Mouse (Mus musculus) retina, postnatal 1 day (tissue): ENCODE results near the gene Cldn19.
"Not testable (repeated sequence)": the region's sequence is repeated elsewhere in the genome, so short reads cannot be mapped to it uniquely, and the experiment has no call there.

Experiments
- DNase-seq: peaks from one replicate; pipeline ENCODE4 v3.0.0-alpha.2; 2012

Gene Cldn19

GRCm38 (mm10) chr4:119254012-119254618, 1.1 kb upstream of the Cldn19 start:
- DNase-seq: peak; percentile 66

- DNase-seq: no peak
These were observed 1.9 kb downstream of the Cldn19 start for GRCm38 (mm10) chr4:119257083-119257482.

GRCm38 (mm10) chr4:119259344-119260254, 4.4 kb downstream of the Cldn19 start:
- DNase-seq: no peak

GRCm38 (mm10) chr4:119261087-119261713, 6.0 kb downstream of the Cldn19 start:
- no peak for DNase-seq

- DNase-seq: no peak
These were observed 7.3 kb downstream of the Cldn19 start for GRCm38 (mm10) chr4:119262483-119262882.

- no peak for DNase-seq
These were observed 8.2 kb downstream of the Cldn19 start for GRCm38 (mm10) chr4:119263459-119263858.

GRCm38 (mm10) chr4:119266606-119267005, 11.4 kb downstream of the Cldn19 start:
- DNase-seq: no peak

- no peak for DNase-seq
These were observed 19.4 kb downstream of the Cldn19 start for GRCm38 (mm10) chr4:119274627-119275026.

GRCm38 (mm10) chr4:119275226-119275625, 20.0 kb downstream of the Cldn19 start:
- DNase-seq: no peak

- DNase-seq: no peak
These were observed 20.5 kb downstream of the Cldn19 start for GRCm38 (mm10) chr4:119275726-119276125.

- DNase-seq: not testable (repeated sequence)
These were observed 23.6 kb downstream of the Cldn19 start for GRCm38 (mm10) chr4:119278784-119279183.

GRCm38 (mm10) chr4:119284861-119285260, 29.6 kb downstream of the Cldn19 start:
- DNase-seq: no peak

- no peak for DNase-seq
These were observed 30.1 kb downstream of the Cldn19 start for GRCm38 (mm10) chr4:119285336-119285735.

GRCm38 (mm10) chr4:119291921-119292320, 36.7 kb downstream of the Cldn19 start:
- no peak for DNase-seq

GRCm38 (mm10) chr4:119292771-119293573, 37.8 kb downstream of the Cldn19 start:
- DNase-seq: peak; percentile 70

- DNase-seq: peak; percentile 52
These were observed 38.5 kb downstream of the Cldn19 start for GRCm38 (mm10) chr4:119293574-119294258.

- DNase-seq: peak; percentile 100
These were observed 39.4 kb downstream of the Cldn19 start, which contains the start of gene Ybx1 for GRCm38 (mm10) chr4:119294415-119295133. Gene Ybx1, minus strand, starts transcription at chr4:119294604.

GRCm38 (mm10) chr4:119295134-119295453, 39.9 kb downstream of the Cldn19 start:
- DNase-seq: no peak

GRCm38 (mm10) chr4:119297361-119297760, 42.1 kb downstream of the Cldn19 start:
- DNase-seq: no peak

GRCm38 (mm10) chr4:119300761-119301160, 45.5 kb downstream of the Cldn19 start:
- no peak for DNase-seq

GRCm38 (mm10) chr4:119301777-119302176, 46.6 kb downstream of the Cldn19 start:
- DNase-seq: no peak

- DNase-seq: no peak
These were observed 48.1 kb downstream of the Cldn19 start for GRCm38 (mm10) chr4:119303291-119303690.
